Mouse (Mus musculus): ENCODE results near the gene Calhm1. TPM values are rescaled to one million over a fixed set of nuclear protein-coding genes. Genes with fewer than 3 reads are reported as not detected.
"Not testable (repeated sequence)": the region's sequence is repeated elsewhere in the genome, so short reads cannot be mapped to it uniquely, and the experiment has no call there.

Gene Calhm1
- total RNA-seq, 2 experiments from 2014 or later: not detected

DNA sequence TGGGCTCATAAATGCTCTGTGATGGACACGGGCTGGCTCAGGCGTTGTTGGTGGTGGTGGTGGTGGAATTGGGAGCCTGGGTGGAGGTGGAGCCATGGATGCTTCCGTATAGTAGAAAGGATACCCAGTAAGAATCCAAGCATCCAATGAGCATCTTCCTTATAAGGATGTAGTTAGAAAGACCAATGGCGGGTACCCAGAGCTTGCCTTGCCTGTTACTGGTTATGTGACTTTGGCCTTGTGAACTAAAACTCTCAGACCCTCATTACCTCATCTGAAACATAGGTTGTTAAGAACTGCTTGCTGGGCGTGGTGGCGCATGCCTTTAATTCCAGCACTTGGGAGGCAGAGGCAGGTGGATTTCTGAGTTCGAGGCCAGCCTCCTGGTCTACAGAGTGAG is 9.7 kb upstream of the Calhm1 start:
- DNase-seq (ENCODE audit: low spot score in 2 of 2): no peak

DNA sequence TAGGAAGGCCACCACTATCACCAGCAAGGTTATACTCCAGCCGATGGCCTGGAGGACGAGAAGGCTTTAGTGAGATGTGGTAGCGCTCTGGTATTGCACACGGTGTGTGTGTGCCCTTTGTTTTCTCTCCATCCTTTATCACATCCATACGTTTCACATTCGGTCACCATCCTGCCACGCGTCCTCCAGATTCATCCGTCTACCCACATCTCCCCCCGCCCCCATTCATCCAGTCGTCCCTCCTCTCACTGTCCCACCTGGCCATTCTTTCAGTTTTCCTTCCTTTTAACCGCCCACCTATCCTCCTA is 8.0 kb upstream of the Calhm1 start:
- DNase-seq (ENCODE audit: low spot score in 2 of 2): no peak

DNA sequence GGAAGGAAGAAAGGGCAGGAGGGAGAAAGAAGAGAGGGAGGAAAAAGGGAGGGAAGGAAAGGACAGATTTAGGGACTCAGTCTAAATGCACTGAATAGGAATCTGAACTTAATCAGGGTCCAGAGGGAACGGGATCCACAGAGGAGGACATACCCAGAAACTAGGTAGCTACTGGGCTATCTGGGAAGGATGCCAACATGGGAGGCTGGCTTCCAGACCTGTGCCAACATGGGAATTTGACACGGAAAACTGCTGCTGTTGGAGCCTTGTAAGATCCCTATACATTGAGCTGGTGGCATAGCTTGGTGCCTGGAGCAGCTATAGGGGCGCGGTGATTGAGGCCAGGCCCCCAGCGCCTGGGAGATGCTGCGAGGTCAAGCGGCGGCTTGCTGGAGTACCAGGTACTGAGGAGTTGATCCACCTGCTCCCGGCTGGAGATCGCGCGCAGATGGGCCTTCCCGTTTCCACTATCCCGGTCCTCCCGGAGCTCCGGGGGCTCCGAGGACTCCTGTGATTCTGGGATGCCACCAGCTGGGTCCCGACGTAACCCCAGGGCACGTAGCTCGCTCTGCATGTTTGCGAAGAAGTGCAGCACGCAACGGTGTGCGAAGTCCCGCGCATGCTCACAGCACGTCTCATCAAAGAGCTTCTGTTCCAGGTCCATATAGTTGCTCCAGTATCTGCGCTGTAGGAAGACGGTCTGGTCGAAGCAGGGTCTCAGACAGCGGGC is 7.4 kb upstream of the Calhm1 start:
- peak in 1 of 2 experiments; percentile 24 for DNase-seq (ENCODE audit: low spot score in 2 of 2)

- DNase-seq (ENCODE audit: low spot score in 2 of 2): no peak
Observed at GRCm38 (mm10) chr19:47149854-47150253, 5.8 kb upstream of the Calhm1 start.

GRCm38 (mm10) chr19:47148267-47148847 is 4.3 kb upstream of the Calhm1 start:
- DNase-seq (ENCODE audit: low spot score in 2 of 2): no peak

- no peak for DNase-seq (ENCODE audit: low spot score in 2 of 2)
Observed at GRCm38 (mm10) chr19:47142438-47142837, 1.6 kb downstream of the Calhm1 start.

DNA sequence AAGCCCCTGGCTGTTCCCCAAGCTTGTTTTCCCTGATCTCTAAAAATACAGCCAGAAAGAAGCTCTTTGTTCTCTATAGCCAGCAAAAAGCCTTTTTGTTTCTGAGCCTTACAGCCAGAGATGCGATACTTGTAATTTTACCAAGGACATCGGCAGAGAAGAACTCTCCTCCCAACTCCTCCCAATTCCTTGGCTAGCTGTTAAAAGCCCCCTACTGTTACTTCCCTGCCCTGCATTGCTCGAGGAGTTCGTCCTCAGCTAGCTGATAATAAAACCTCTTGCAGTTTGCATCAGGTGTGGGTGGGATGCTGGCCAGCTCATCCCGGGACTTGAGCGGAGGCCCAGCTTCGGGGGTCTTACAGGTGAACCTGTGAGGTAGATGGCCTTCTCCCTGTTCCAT is 4.4 kb downstream of the Calhm1 start:
- DNase-seq (ENCODE audit: low spot score in 2 of 2): not testable (repeated sequence)

GRCm38 (mm10) chr19:47137771-47138421 is 6.2 kb downstream of the Calhm1 start, which contains the start of gene Calhm2:
Gene Calhm2 (minus strand): TSS chr19:47138294.
- peak; percentile 45 to 56 for DNase-seq (ENCODE audit: low spot score in 2 of 2)

DNA sequence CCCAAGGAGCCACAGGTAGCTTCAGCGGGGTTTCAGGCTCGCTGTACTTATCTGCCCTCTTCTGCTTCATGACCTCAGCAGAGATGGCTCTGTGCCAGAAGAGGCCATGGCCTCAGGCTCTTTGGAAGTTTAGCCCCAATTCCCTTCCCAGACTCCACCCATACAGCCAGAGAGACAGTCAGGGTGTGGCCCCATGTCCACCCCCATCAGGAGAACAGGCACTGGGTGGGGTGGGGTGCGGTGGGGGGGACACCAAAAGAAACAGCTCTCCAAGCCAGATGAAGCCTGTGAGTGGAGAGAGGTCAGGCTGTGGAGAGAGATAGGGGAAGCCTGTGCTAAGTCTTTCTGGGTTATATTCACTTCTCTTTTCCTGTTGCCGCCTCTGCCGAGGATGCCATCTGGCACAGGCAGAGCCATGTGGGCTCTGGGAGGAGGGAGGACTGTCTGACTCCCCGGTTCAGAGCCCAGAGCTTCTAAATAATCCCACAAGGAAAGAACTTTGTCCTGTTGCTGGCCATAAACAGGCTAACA is 6.9 kb downstream of the Calhm1 start:
- peak; percentile 43 to 60 for DNase-seq (ENCODE audit: low spot score in 2 of 2)

DNA sequence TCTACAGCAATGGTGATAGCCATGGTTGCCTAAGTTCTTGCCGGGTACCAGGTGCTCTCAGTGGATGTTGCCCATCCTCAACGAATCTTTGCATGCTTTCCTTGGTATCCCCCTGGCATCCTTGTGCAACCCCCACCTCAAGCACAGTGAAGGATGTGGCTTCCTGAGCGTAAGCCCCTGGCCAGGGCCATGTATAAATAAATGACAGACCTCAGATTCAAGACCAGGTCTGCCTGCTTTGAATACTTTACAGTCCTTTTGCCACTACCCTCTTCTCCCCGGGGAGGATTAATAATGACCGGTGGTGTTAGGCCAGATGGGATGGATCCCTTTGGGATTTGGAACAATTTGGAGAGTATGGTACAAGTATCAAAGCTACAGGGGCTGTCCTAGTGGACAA is 7.9 kb downstream of the Calhm1 start:
- no peak for DNase-seq (ENCODE audit: low spot score in 2 of 2)

- DNase-seq (ENCODE audit: low spot score in 2 of 2): no peak
Observed at GRCm38 (mm10) chr19:47135568-47135967, 8.5 kb downstream of the Calhm1 start.

DNA sequence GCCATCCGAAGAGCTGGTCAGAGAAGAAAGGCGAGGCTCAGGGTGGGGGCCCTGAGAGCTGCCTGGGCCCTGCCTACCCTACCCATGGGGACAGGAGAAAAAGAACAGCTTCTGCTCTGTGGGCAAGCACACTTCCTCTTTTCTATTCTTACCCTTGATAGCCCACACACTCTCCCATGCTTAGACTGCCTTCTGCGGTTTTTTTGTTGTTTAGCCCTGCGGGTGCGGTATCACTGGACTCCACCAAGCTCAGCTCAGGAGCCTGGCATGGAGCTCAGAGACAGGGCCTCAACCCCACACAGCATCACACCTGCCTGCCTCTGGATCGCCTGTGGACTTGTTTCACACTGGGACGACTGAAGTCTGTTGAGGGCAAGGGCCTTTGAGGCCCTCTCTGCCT is 10.9 kb downstream of the Calhm1 start:
- no peak for DNase-seq (ENCODE audit: low spot score in 2 of 2)

GRCm38 (mm10) chr19:47130551-47131125 is 13.4 kb downstream of the Calhm1 start:
- no peak for DNase-seq (ENCODE audit: low spot score in 2 of 2)

DNA sequence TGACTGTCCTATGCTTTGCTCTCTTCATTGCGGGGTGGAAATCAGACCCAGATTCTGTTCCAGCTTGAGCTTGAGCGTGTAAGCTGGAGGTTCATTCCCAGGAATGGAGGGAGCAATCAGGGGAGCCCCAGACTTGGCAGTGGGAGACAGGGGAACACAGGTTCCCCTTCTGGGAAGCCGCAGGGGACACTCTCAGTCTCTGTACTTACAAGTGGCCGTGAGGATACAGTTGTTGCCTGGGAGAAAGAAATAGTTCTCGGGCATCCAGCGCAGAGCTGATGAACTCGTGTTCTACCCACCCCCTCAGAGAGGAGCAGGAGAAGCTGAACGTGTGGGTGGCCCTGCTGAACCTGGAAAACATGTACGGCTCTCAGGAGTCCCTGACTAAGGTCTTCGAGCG is 15.2 kb downstream of the Calhm1 start:
- no peak for DNase-seq (ENCODE audit: low spot score in 2 of 2)

DNA sequence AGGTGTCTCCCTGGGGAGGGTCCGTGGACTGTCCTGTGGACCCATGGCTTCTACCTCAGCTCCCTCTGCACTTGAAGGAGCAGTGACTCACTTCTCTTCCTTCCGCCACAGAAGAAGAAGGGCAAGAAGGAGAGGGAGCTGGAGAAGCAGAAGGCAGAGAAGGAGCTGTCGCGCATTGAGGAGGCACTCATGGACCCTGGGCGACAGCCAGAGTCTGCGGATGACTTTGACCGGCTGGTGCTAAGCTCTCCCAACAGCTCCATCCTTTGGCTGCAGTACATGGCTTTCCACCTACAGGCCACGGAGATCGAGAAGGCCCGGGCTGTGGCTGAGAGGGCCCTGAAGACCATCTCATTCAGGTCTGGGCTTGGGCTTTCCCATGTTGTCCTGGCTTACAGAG is 15.9 kb downstream of the Calhm1 start:
- DNase-seq (ENCODE audit: low spot score in 2 of 2): no peak

DNA sequence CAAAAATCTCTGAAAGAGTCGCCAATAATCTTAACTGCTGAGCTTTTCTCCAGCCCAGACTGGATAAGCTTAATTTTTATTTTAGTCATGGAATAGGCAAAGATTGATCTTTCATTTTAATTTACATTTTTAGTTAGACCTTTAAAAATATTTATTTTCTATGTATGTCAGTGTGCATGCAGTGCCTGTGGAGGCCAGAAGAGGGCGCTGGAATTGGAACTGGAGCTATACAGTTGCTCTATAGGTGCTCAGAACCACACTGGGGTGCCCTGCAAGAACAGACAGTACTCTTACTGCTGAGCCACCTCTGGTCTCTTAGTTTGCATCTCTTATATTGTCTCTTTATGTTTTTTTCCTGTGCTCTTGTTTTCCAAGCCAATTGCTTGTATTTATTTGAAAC is 21.3 kb downstream of the Calhm1 start:
- DNase-seq (ENCODE audit: low spot score in 2 of 2): no peak

- peak in 1 of 2 experiments; percentile 44 for DNase-seq (ENCODE audit: low spot score in 2 of 2)
Observed at GRCm38 (mm10) chr19:47121054-47121453, 23.0 kb downstream of the Calhm1 start.

GRCm38 (mm10) chr19:47118634-47119033 is 25.4 kb downstream of the Calhm1 start:
- peak in 1 of 2 experiments; percentile 47 for DNase-seq (ENCODE audit: low spot score in 2 of 2)

DNA sequence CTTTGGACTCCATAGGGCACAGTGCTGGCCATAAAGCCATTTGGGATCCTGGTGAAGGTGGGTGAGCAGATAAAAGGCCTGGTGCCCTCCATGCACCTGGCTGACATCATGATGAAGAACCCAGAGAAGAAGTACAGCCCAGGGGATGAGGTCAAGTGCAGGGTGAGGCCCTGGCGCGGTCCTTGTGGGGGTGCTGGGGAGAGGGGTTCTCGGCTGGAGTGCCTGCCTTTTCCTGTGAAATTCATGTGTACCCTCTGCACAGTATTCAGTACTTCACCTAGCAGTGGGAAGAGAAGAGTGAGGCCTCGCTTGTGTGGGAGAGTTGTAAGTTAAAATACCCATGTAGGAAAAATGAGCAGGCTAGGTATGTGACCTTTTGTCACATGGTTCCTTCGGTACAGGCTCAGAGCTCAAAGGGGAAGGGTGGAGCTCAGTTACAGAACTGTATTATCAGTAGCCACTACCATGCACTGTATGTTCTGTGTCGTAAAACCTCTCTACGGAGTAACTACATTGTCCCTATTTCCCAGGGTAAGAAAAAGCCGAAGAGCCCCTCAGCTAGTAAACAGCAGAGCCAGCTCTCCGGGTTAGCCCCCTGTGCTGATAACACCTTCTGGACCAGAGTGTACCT is 39.3 kb downstream of the Calhm1 start:
- DNase-seq (ENCODE audit: low spot score in 2 of 2): no peak

DNA sequence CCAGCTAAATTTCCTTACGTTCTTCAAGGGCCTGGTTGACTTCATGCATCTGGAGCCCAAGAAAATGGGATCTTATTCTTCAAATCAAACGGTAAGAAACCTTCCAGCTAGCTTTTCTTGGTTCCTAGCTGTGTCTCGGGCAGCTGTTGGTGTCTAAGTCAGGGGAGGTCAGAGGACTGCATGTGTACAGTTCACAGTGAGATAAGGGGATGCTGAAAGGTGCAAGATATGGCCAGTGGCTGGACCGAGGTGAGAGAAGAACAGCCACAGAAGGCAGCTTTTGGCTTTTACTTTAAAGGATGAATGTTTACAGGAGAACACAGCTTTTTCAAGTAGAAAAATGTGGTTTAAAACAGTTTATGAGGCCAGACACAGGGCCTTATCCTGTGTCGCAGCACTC is 43.0 kb downstream of the Calhm1 start:
- no peak for DNase-seq (ENCODE audit: low spot score in 2 of 2)
